Mouse (Mus musculus) stomach, embryonic 16.5 days (tissue): ENCODE results near the gene Gm4792. TPM values are rescaled to one million over a fixed set of nuclear protein-coding genes. Genes with fewer than 3 reads are reported as not detected.

Experiments used
- ATAC-seq: fragments of 200-750 bp; cut with Nextera tagmentation; 2 replicates; pipeline ENCODE4 v1.8.0; 2017; ENCODE audit warnings: moderate number of reproducible peaks, moderate TSS enrichment; ENCODE audit not compliant: insufficient read depth, low FRiP score
- H3K27ac ChIP-seq: fragments of 300-500 bp; sonication (generic); 2 replicates; pipeline ENCODE4 v1.5.1; 2014; ENCODE audit warnings: low read length
- H3K27me3 ChIP-seq: fragments of 300-500 bp; sonication (generic); 2 replicates; pipeline ENCODE4 v1.6.1; 2014; ENCODE audit warnings: low read length, control low read depth, mixed read lengths; ENCODE audit not compliant: control insufficient read depth, insufficient read depth
- H3K36me3 ChIP-seq: fragments of 300-500 bp; sonication (generic); 2 replicates; pipeline ENCODE4 v1.6.1; 2014; ENCODE audit warnings: low read length; ENCODE audit not compliant: control insufficient read depth, insufficient read depth
- H3K4me1 ChIP-seq: fragments of 300-500 bp; sonication (generic); 2 replicates; pipeline ENCODE4 v1.6.1; 2014; ENCODE audit warnings: low read length, control low read depth, mixed read lengths; ENCODE audit not compliant: control insufficient read depth, insufficient read depth
- H3K4me2 ChIP-seq: fragments of 300-500 bp; sonication (generic); 2 replicates; pipeline ENCODE4 v1.6.1; 2014; ENCODE audit warnings: low read depth, low read length, mixed read lengths
- H3K4me3 ChIP-seq: fragments of 300-500 bp; sonication (generic); replicated peaks from 2 replicates; pipeline ENCODE4 v1.5.1; 2014; ENCODE audit warnings: mild to moderate bottlenecking, low read length
- H3K9ac ChIP-seq: fragments of 300-500 bp; sonication (generic); 2 replicates; pipeline ENCODE4 v1.6.1; 2014; ENCODE audit warnings: low read length
- H3K9me3 ChIP-seq: fragments of 300-500 bp; sonication (generic); replicated peaks from 2 replicates; pipeline ENCODE4 v1.6.1; 2016; ENCODE audit warnings: low read length, control low read depth; ENCODE audit not compliant: control insufficient read depth
- WGBS: fragments of 180-500 bp; shearing (Covaris S2); extraction: QIAGEN DNeasy Blood & Tissue Kit; methylation state at CpG from one replicate; pipeline ENCODE4 v1.1.7; 2014; 5-methylcytosine and 5-hydroxymethylcytosine counted together
- polyA plus RNA-seq: library from polyadenylated mRNA; unstranded; fragments of >200 nt; fragmentation: Nextera tagmentation; extraction: Ambion mirVana; gene quantifications from 2 replicates; pipeline ENCODE4 v1.2.1, GENCODE M21; 2015

The Gm4792 gene
- polyA plus RNA-seq, 1 experiment from 2014 or later, result not detected

DNA sequence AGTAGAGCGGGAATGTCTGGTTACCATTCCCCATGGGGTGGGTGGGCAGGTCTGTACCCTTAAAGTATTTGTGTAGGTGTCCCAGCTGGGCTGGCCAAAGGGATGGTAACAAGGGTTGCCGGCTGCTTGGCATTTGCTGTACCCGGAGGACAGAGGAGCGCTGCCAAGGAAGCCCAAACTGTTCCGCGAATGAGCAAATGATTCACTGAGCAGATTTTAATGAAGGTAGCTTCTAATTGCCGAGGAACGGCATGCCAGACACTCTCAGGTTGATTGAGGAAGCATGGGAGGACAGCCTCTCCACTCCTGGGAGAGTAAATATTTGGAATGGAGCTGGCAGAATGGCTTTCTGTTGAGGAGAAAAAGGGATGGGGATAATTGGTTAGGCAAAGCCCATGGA, 16.3 kb downstream of the Gm4792 start:
- no peaks in the 10 kb centered on the region for H3K36me3 ChIP-seq
- WGBS, result 73% methylated on average over 8 of the region's 8 CpGs
- no peak for ATAC-seq
- no peak overlapping the region for H3K4me2 ChIP-seq
- H3K9me3 ChIP-seq, result no peaks in the 10 kb centered on the region
- H3K9ac ChIP-seq, result no peak overlapping the region
- H3K4me1 ChIP-seq, result no peaks in the 10 kb centered on the region
- H3K27ac ChIP-seq, result no peak overlapping the region
- no peaks in the 10 kb centered on the region for H3K27me3 ChIP-seq
- no peak overlapping the region for H3K4me3 ChIP-seq

DNA sequence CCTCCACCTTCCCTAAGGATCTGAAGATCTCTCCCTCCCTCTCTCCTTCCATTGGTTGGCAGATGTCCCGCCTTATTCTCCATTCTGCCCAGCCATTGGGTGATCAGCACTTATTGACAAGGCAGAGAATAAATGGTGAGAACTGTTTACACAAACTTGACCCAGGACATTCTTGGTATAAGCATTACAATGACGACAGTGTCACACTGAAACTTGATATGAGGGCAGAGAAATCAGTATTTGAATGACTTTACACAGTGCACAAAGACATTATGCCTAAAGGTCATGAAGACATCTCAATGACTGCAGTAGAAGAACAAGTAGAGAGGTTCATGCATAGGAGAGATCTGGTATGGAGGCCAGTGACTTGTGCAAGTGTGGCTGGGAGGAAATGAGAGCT, 22.0 kb downstream of the Gm4792 start:
- no peak overlapping the region for H3K4me2 ChIP-seq
- H3K27me3 ChIP-seq, result no peaks in the 10 kb centered on the region
- no peaks in the 10 kb centered on the region for H3K4me1 ChIP-seq
- no peak overlapping the region for H3K9ac ChIP-seq
- ATAC-seq, result no peak
- no peak overlapping the region for H3K27ac ChIP-seq
- no peaks in the 10 kb centered on the region for H3K9me3 ChIP-seq
- no peak overlapping the region for H3K4me3 ChIP-seq
- 53% methylated on average over 2 of the region's 2 CpGs for WGBS
- no peaks in the 10 kb centered on the region for H3K36me3 ChIP-seq

DNA sequence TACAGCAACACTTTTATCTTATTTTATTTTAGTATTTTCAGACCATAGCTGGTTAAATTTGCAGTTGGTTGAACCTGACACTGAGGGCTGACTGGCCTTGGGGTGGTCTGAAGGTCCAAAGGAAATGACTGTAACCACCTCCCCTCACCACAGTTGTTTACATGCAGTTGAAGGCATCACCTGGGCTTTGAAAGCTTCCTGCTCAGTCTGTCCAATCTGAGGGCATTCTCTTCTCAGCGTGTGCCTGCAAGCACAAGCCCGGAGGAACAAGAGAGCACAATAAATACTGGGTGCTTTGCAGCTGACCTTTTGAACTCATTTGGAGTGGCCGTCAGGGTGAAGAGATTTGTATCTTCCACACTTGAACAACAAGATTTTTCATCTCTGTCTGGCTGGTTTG, 23.2 kb downstream of the Gm4792 start:
- Histone ChIP-seq H3K36me3 (no peaks in the 10 kb centered on the region), H3K4me3 (no peak overlapping the region), H3K9me3 (no peaks in the 10 kb centered on the region), H3K4me2 (no peak overlapping the region), H3K27me3 (no peaks in the 10 kb centered on the region), H3K9ac (no peak overlapping the region), H3K27ac (no peak overlapping the region), H3K4me1 (no peaks in the 10 kb centered on the region)
- ATAC-seq, result no peak
- WGBS, result 10% methylated on average over 3 of the region's 3 CpGs

DNA sequence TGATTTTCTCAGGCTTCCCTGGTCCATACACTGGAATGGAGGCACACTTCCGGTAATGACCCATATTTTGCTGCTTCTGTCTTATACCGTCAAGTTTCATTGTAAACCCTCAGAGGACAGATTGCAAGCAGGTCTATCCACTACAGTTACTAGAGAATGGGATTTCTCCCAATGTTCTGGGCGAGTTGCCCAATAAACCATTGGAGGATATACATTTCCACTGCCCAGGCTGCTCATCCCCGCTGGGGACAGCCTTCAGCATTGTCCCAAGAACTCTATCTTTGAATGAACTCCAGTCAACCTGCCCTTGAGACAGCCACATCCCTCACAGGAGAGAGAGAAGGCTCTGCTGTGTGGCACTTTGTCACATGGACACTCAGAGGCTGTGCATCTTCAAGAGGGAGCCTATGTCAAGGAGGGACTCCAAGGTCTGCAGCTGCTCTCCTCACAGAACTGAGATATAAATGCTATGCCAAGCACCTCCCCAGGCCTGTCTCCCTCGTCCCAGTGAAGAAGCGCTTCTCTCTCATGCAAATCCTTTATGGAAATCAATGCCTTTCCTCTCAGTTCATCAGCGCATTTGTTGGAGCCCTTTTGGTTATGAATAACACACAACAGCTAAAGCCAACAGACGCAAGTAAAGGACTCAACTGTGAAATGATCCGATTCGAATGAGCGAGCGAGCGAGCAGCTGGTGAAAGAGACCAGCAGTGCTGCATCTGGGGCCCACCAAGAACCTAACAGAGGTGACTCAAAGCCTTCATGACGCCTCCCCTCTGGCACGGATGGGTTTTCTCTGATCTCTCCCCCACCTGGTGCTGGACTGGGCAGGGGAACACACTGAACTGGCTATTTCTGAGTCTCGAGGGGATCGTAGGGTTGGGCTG, 32.6 kb downstream of the Gm4792 start:
- ATAC-seq, result no peak
- 71% methylated on average over 17 of the region's 17 CpGs for WGBS
- Histone ChIP-seq H3K4me3 (no peak overlapping the region), H3K4me1 (no peaks in the 10 kb centered on the region), H3K36me3 (no peaks in the 10 kb centered on the region), H3K27ac (no peak overlapping the region), H3K4me2 (no peak overlapping the region), H3K27me3 (no peaks in the 10 kb centered on the region), H3K9ac (no peak overlapping the region), H3K9me3 (no peaks in the 10 kb centered on the region)

DNA sequence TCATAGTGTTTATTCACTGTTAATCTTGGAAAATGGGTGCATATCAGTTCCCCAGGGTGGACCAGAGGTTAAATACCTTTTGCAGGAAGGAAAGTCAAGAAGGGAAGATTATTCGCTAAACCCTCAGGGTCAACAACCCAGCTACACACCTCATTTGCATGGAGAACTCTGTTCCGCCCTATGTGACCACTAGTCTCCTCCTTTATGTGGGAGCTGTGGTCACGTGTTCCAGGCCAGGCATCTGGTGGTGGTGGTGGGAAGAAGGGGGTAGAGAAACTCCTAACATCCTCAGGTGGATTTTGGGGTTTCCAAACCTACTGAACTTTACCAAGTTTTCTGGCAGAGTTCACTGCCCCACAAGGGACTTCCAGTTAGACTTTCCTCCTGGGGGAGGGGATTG, 35.3 kb downstream of the Gm4792 start:
- no peaks in the 10 kb centered on the region for H3K36me3 ChIP-seq
- no peak overlapping the region for H3K27ac ChIP-seq
- H3K4me1 ChIP-seq, result no peaks in the 10 kb centered on the region
- ATAC-seq, result no peak
- 85% methylated on average over 3 of the region's 3 CpGs for WGBS
- no peak overlapping the region for H3K4me3 ChIP-seq
- no peaks in the 10 kb centered on the region for H3K27me3 ChIP-seq
- no peak overlapping the region for H3K4me2 ChIP-seq
- no peak overlapping the region for H3K9ac ChIP-seq
- H3K9me3 ChIP-seq, result no peaks in the 10 kb centered on the region

DNA sequence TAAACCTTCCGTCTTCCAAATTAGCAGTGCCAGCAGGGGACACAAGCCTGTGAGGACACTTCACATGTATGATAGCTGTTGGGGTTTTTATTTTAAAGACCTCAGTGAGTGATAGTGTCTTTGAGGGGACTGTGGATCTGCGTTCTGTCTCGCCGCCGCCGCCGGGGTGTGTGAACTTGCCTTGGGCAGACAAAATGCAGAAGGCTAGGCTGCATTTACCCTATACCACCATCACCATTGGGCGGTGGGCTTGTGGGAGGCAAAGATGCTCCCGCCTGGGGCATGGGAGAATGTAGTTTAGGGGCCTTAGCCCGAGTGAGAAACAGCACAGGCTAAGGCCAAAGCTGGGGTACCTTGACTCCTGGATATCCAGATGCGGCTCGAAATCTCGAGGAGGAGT, 35.9 kb downstream of the Gm4792 start:
- H3K9ac ChIP-seq, result no peak overlapping the region
- no peak overlapping the region for H3K4me2 ChIP-seq
- 86% methylated on average over 13 of the region's 13 CpGs for WGBS
- no peaks in the 10 kb centered on the region for H3K4me1 ChIP-seq
- H3K27me3 ChIP-seq, result no peaks in the 10 kb centered on the region
- no peak overlapping the region for H3K27ac ChIP-seq
- H3K36me3 ChIP-seq, result no peaks in the 10 kb centered on the region
- no peak for ATAC-seq
- no peak overlapping the region for H3K4me3 ChIP-seq
- no peaks in the 10 kb centered on the region for H3K9me3 ChIP-seq

DNA sequence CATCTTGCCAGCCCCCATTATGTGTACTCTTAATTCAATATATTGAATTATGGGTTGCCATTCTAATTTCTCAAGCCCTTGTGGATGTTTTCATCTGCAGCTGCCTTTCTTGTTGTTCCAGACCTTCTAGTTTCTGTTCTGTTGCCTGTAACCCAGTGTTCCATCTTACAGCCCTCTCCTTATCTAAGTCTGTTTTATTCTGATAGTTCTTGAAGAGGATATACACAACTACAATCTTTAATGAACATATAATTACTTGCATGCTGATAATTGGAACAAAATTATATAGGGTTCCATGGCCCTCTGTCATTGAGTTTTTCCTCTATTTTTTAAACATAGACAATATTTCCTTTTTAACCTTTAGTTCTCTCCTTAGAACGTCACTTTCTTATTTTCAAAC, 38.0 kb downstream of the Gm4792 start:
- Histone ChIP-seq H3K36me3 (no peaks in the 10 kb centered on the region), H3K4me1 (no peaks in the 10 kb centered on the region), H3K4me2 (no peak overlapping the region), H3K27me3 (no peaks in the 10 kb centered on the region), H3K4me3 (no peak overlapping the region), H3K27ac (no peak overlapping the region), H3K9me3 (no peaks in the 10 kb centered on the region), H3K9ac (no peak overlapping the region)
- ATAC-seq, result no peak
- 67% methylated on average over 1 of the region's 1 CpGs for WGBS

DNA sequence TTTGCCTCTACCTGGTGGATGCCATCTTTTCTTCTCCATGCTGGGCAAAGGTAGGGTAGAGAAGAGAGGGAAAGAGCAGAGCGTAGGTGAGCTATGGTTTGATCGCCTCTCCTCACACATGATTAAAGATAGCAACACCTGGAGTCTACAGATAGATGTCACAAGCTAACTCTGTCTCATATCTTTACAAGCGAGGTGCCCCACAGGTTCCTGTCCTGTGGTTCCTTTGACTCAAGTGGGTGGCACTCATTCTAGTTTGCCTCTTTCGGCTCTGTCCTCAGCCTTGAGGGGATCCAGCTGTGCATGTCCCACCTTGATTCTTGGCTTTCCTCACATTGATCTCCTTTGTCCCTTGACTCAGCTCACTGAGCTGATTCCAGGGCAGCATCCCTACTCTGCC, 42.0 kb downstream of the Gm4792 start:
- no peak overlapping the region for H3K4me3 ChIP-seq
- 91% methylated on average over 4 of the region's 4 CpGs for WGBS
- H3K9ac ChIP-seq, result no peak overlapping the region
- no peaks in the 10 kb centered on the region for H3K9me3 ChIP-seq
- H3K27ac ChIP-seq, result no peak overlapping the region
- no peaks in the 10 kb centered on the region for H3K36me3 ChIP-seq
- H3K27me3 ChIP-seq, result no peaks in the 10 kb centered on the region
- no peak overlapping the region for H3K4me2 ChIP-seq
- no peak for ATAC-seq
- H3K4me1 ChIP-seq, result no peaks in the 10 kb centered on the region

DNA sequence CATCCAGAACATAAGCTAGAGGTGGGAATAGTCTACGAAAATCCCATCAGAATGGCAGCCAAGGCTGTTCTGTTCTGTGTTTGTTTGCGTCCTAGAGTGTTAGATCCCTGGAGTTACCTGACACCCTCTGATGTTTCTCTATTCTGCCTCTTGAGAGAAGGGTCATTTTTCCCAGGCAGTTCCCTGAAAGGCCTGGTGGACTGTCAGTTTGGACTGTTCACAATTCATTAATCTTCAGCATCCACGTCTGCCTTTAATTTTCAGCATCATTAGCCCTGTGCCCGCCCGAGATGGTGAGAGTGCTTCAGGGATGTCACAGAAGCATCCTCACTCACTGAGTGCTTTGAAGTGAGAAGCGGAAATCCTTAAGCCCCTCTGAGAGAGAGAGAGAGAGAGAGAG, 42.8 kb downstream of the Gm4792 start:
- no peak for ATAC-seq
- Histone ChIP-seq H3K36me3 (no peaks in the 10 kb centered on the region), H3K4me3 (no peak overlapping the region), H3K9me3 (no peaks in the 10 kb centered on the region), H3K27me3 (no peaks in the 10 kb centered on the region), H3K4me2 (no peak overlapping the region), H3K9ac (no peak overlapping the region), H3K27ac (no peak overlapping the region), H3K4me1 (no peaks in the 10 kb centered on the region)
- WGBS, result 61% methylated on average over 6 of the region's 6 CpGs
